Mouse (Mus musculus) frontal cortex, postnatal 25 days (tissue): ENCODE results near the gene Gm36210.
"Not testable (repeated sequence)": the region's sequence is repeated elsewhere in the genome, so short reads cannot be mapped to it uniquely, and the experiment has no call there.

Experiments used
- DNase-seq, 2 experiments: peaks; one replicate each; pipeline ENCODE4 v3.0.0; 2022; ENCODE audit warnings: low spot score in 2 of 2

Gm36210 gene

GRCm38 (mm10) chr7:4879036-4879435 lies 27.3 kb downstream of the Gm36210 start:
- DNase-seq = not testable (repeated sequence)

- DNase-seq = no peak
These were observed 28.1 kb downstream of the Gm36210 start for GRCm38 (mm10) chr7:4878186-4878585.

GRCm38 (mm10) chr7:4877226-4877625 lies 29.1 kb downstream of the Gm36210 start:
- DNase-seq = no peak

- DNase-seq = peak; percentile 48 to 70
These were observed 29.5 kb downstream of the Gm36210 start, which contains the start of gene Isoc2a for GRCm38 (mm10) chr7:4876753-4877221. Gene Isoc2a (plus strand): TSS chr7:4877153.

GRCm38 (mm10) chr7:4870133-4870532 lies 36.2 kb downstream of the Gm36210 start, which contains the start of gene Isoc2b:
Gene Isoc2b (minus strand): TSS chr7:4870258.
- no peak for DNase-seq

GRCm38 (mm10) chr7:4866631-4867180 lies 39.6 kb downstream of the Gm36210 start:
- DNase-seq = no peak

- peak; percentile 90 for DNase-seq
These were observed 40.5 kb downstream of the Gm36210 start for GRCm38 (mm10) chr7:4865579-4866493.

- no peak for DNase-seq
These were observed 41.2 kb downstream of the Gm36210 start for GRCm38 (mm10) chr7:4865090-4865489.

- DNase-seq = no peak
These were observed 42.0 kb downstream of the Gm36210 start for GRCm38 (mm10) chr7:4864130-4864845.

GRCm38 (mm10) chr7:4863541-4864080 lies 42.7 kb downstream of the Gm36210 start:
- DNase-seq = no peak

- no peak for DNase-seq
These were observed 43.3 kb downstream of the Gm36210 start for GRCm38 (mm10) chr7:4863041-4863440.

- DNase-seq = not testable (repeated sequence)
These were observed 45.4 kb downstream of the Gm36210 start for GRCm38 (mm10) chr7:4860926-4861325.

GRCm38 (mm10) chr7:4859418-4859978 lies 46.8 kb downstream of the Gm36210 start:
- no peak for DNase-seq

- no peak for DNase-seq
These were observed 49.0 kb downstream of the Gm36210 start for GRCm38 (mm10) chr7:4857321-4857720.

GRCm38 (mm10) chr7:4856508-4856907 lies 49.8 kb downstream of the Gm36210 start:
- no peak for DNase-seq

- DNase-seq = no peak
These were observed 52.7 kb downstream of the Gm36210 start for GRCm38 (mm10) chr7:4853613-4854012.

- no peak for DNase-seq
These were observed 55.0 kb downstream of the Gm36210 start for GRCm38 (mm10) chr7:4851315-4851688.

- DNase-seq = no peak
These were observed 55.5 kb downstream of the Gm36210 start for GRCm38 (mm10) chr7:4850621-4851314.

- DNase-seq = no peak
These were observed 56.9 kb downstream of the Gm36210 start for GRCm38 (mm10) chr7:4849372-4849771.
